Mouse (Mus musculus): ENCODE results near the gene Hydin. TPM values are rescaled to one million over a fixed set of nuclear protein-coding genes. Genes with fewer than 3 reads are reported as not detected.
A peak's percentile ranks its signal among the peaks of the same experiment; 100 is the strongest.
"Not testable (repeated sequence)": the region's sequence is repeated elsewhere in the genome, so short reads cannot be mapped to it uniquely, and the experiment has no call there.

Hydin gene
- total and polyA plus RNA-seq, 2 experiments from 2014 or later = 0.49 to 0.88 TPM

DNA sequence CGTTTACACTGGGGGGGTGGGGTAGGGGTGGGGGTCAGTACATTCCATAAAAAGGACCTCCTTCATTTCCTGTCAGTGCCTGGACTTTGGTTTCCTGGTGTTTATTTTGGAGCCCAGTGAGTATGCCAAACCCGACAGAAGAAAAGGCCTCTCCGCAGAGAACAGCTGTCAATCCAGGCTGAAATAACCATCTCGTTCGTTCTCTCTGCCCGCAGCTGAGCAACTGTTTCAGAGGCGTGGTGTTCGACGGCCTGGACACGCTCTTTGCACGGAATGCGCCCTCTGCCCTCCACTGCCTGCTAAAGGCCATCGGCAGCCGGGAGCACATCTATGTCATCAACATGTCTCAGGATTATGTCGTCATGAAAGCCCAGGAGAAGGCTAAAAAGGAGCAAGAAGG is 258.5 kb downstream of the Hydin start:
- no peak overlapping the region for H3K27ac ChIP-seq (ENCODE audit: low read depth, low read length)
- no peak for DNase-seq (ENCODE audit: low spot score)
- H3K9me3 ChIP-seq (ENCODE audit: low read length) = no peaks in the 10 kb centered on the region
- WGBS = 74% methylated on average over 15 of the region's 15 CpGs
- H3K4me1 ChIP-seq (ENCODE audit: insufficient read depth, low read length) = no peaks in the 10 kb centered on the region
- H3K4me3 ChIP-seq (ENCODE audit: low read depth, low read length) = no peak overlapping the region
- no peak for TF ChIP-seq CTCF (IDR thresholded peaks at IDR 0.05)
- no peaks in the 10 kb centered on the region for H3K27me3 ChIP-seq (ENCODE audit: insufficient read depth, low read length)
- no peak overlapping the region for H3K9ac ChIP-seq (replicated peaks; ENCODE audit: low read length, poor library complexity, severe bottlenecking)
- H3K4me2 ChIP-seq (ENCODE audit: low read depth, low read length, poor library complexity, severe bottlenecking) = no peak overlapping the region
- no peaks in the 10 kb centered on the region for H3K36me3 ChIP-seq (ENCODE audit: insufficient read depth, low read length)
- ATAC-seq (ENCODE audit: low FRiP score) = no peak

GRCm38 (mm10) chr8:110530008-110530762 is 263.4 kb downstream of the Hydin start:
- no peak for TF ChIP-seq CTCF (IDR thresholded peaks at IDR 0.05)
- DNase-seq (ENCODE audit: low spot score) (no peak), ATAC-seq (ENCODE audit: low FRiP score) (no peak)
- Histone ChIP-seq H3K9ac (replicated peaks; ENCODE audit: low read length, poor library complexity, severe bottlenecking) (no peak overlapping the region), H3K4me3 (ENCODE audit: low read depth, low read length) (no peak overlapping the region), H3K4me2 (ENCODE audit: low read depth, low read length, poor library complexity, severe bottlenecking) (no peak overlapping the region), H3K27ac (ENCODE audit: low read depth, low read length) (no peak overlapping the region), H3K27me3 (ENCODE audit: insufficient read depth, low read length) (no peaks in the 10 kb centered on the region), H3K4me1 (ENCODE audit: insufficient read depth, low read length) (no peaks in the 10 kb centered on the region), H3K9me3 (ENCODE audit: low read length) (no peaks in the 10 kb centered on the region), H3K36me3 (ENCODE audit: insufficient read depth, low read length) (no peaks in the 10 kb centered on the region)
- 67% methylated on average over 8 of the region's 8 CpGs for WGBS

- Histone ChIP-seq H3K9me3 (ENCODE audit: low read length) (no peaks in the 10 kb centered on the region), H3K36me3 (ENCODE audit: insufficient read depth, low read length) (no peaks in the 10 kb centered on the region), H3K27ac (ENCODE audit: low read depth, low read length) (no peak overlapping the region), H3K27me3 (ENCODE audit: insufficient read depth, low read length) (no peaks in the 10 kb centered on the region), H3K9ac (replicated peaks; ENCODE audit: low read length, poor library complexity, severe bottlenecking) (no peak overlapping the region), H3K4me1 (ENCODE audit: insufficient read depth, low read length) (no peaks in the 10 kb centered on the region), H3K4me2 (ENCODE audit: low read depth, low read length, poor library complexity, severe bottlenecking) (no peak overlapping the region), H3K4me3 (ENCODE audit: low read depth, low read length) (no peak overlapping the region)
- ATAC-seq (ENCODE audit: low FRiP score) (no peak), DNase-seq (ENCODE audit: low spot score) (no peak)
- no peak for TF ChIP-seq CTCF (IDR thresholded peaks at IDR 0.05)
- WGBS = 78% methylated on average over 6 of the region's 6 CpGs
These were observed 267.0 kb downstream of the Hydin start for GRCm38 (mm10) chr8:110533781-110534180.

DNA sequence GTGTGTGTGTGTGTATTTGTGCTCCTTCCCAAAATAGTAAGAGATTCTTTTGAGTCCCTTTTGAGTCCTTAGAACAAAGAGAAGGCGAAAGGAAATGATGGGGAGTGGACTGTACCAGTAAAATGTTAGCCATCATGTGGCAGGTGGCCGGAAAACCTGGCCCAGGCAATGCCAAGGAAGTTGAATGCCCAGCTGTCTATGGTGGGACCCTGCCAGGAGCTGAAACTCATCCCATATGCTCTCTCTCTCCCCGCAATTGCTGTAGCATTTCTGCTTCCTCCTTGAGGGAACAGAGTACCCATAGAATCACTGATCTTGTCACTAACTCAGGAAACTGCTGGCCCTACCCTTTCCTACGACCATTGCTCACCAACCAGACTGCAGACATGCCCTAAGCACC is 271.1 kb downstream of the Hydin start:
- Histone ChIP-seq H3K27ac (ENCODE audit: low read depth, low read length) (no peak overlapping the region), H3K4me2 (ENCODE audit: low read depth, low read length, poor library complexity, severe bottlenecking) (no peak overlapping the region), H3K27me3 (ENCODE audit: insufficient read depth, low read length) (no peaks in the 10 kb centered on the region), H3K9ac (replicated peaks; ENCODE audit: low read length, poor library complexity, severe bottlenecking) (no peak overlapping the region), H3K36me3 (ENCODE audit: insufficient read depth, low read length) (no peaks in the 10 kb centered on the region), H3K4me3 (ENCODE audit: low read depth, low read length) (no peak overlapping the region), H3K9me3 (ENCODE audit: low read length) (no peaks in the 10 kb centered on the region), H3K4me1 (ENCODE audit: insufficient read depth, low read length) (no peaks in the 10 kb centered on the region)
- WGBS = 81% methylated on average over 4 of the region's 4 CpGs
- no peak for TF ChIP-seq CTCF (IDR thresholded peaks at IDR 0.05)
- ATAC-seq (ENCODE audit: low FRiP score) (no peak), DNase-seq (ENCODE audit: low spot score) (peak; percentile 81)

- DNase-seq (ENCODE audit: low spot score) = no peak
- H3K9me3 ChIP-seq (ENCODE audit: low read length) = no peaks in the 10 kb centered on the region
- WGBS = 85% methylated on average over 1 of the region's 1 CpGs
These were observed 283.6 kb downstream of the Hydin start for GRCm38 (mm10) chr8:110550343-110550742.

GRCm38 (mm10) chr8:110552111-110552510 is 285.3 kb downstream of the Hydin start:
- ATAC-seq (ENCODE audit: low FRiP score); DNase-seq (ENCODE audit: low spot score): not testable (repeated sequence)

More at GRCm38 (mm10) chr8:110550343-110550742, 283.6 kb downstream of the Hydin start:
- no peak for ATAC-seq (ENCODE audit: low FRiP score)
- no peak overlapping the region for H3K27ac ChIP-seq (ENCODE audit: low read depth, low read length)
- H3K36me3 ChIP-seq (ENCODE audit: insufficient read depth, low read length) = no peaks in the 10 kb centered on the region
- H3K4me1 ChIP-seq (ENCODE audit: insufficient read depth, low read length) = no peaks in the 10 kb centered on the region
- H3K4me3 ChIP-seq (ENCODE audit: low read depth, low read length) = no peak overlapping the region
- H3K27me3 ChIP-seq (ENCODE audit: insufficient read depth, low read length) = no peaks in the 10 kb centered on the region
- H3K4me2 ChIP-seq (ENCODE audit: low read depth, low read length, poor library complexity, severe bottlenecking) = no peak overlapping the region
- TF ChIP-seq CTCF (IDR thresholded peaks at IDR 0.05) = peak; percentile 25; the same call in 1 of the 2 replicates
- H3K9ac ChIP-seq (replicated peaks; ENCODE audit: low read length, poor library complexity, severe bottlenecking) = no peak overlapping the region

More at GRCm38 (mm10) chr8:110552111-110552510, 285.3 kb downstream of the Hydin start:
- not testable (repeated sequence) for H3K4me2 ChIP-seq (ENCODE audit: low read depth, low read length, poor library complexity, severe bottlenecking); H3K9ac ChIP-seq (replicated peaks; ENCODE audit: low read length, poor library complexity, severe bottlenecking); H3K27me3 ChIP-seq (ENCODE audit: insufficient read depth, low read length); H3K36me3 ChIP-seq (ENCODE audit: insufficient read depth, low read length); H3K4me3 ChIP-seq (ENCODE audit: low read depth, low read length); H3K27ac ChIP-seq (ENCODE audit: low read depth, low read length); H3K4me1 ChIP-seq (ENCODE audit: insufficient read depth, low read length); H3K9me3 ChIP-seq (ENCODE audit: low read length)
